Mouse (Mus musculus): ENCODE results near the gene Ankrd27.

DNA sequence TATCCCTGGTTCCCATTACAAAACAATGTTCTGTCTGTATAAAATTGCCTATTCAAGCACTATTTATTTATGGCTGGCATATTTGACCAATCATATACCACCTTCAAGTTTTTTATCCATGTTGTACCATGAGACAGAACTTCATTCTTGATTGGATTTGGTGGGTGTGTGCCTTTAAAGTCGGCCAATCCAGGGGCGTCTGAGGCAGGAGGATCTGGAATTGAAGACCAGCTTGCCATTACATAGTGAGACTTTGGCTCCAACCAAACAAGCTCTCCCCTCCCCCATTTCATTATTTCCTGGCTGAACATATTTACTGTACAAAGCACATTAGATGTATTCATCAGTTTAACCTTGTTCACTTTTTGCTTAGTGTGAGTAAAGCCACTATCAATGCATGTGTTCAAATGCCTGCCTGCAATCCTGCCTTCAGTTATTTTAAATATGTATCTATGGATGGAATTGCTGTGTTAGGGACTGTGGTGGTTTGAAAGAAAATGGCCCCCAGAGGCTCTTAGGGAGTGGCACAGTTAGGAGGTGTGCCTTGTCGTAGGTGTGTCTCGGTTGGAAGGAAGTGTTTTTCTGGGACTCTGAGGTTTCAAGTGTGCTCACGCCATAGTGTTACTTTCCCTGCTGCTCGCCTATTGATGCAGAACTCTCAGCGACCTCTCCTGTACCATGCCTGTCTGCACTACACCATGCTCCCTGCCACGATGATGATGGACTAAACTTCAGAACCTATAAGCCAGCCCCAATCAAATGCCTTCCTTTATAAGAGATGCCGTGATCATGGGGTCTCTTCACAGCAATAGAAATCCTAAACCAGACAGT is 62.4 kb downstream of the Ankrd27 start:
- no peak for TF ChIP-seq CTCF (IDR thresholded peaks at IDR 0.05; ENCODE audit: low read depth)
- TF ChIP-seq EP300 (IDR thresholded peaks at IDR 0.05; ENCODE audit: low read depth), result no peak

Measured in liver, postnatal 0 days (tissue).